Mouse (Mus musculus) thymus, postnatal 36 days (tissue): Measurements from ENCODE around the gene Fam135a.
A peak's percentile ranks its signal among the peaks of the same experiment; 100 is the strongest.

Experiments used
- DNase-seq, 2 experiments: peaks; one replicate each; pipeline ENCODE4 v3.0.0; 2022; ENCODE audit warnings: mixed read lengths in 2 of 2

The Fam135a gene

GRCm38 (mm10) chr1:24099926-24100869, at the start of gene Fam135a:
Fam135a (minus strand) TSS chr1:24100341.
- peak; percentile 63 to 66 for DNase-seq

- DNase-seq, result no peak
Observed at GRCm38 (mm10) chr1:24143504-24143903, 43.4 kb upstream of the Fam135a start.

- no peak for DNase-seq
Observed at GRCm38 (mm10) chr1:24140555-24140954, 40.4 kb upstream of the Fam135a start.

- DNase-seq, result peak; percentile 8
Observed at GRCm38 (mm10) chr1:24137133-24137532, 37.0 kb upstream of the Fam135a start.

- DNase-seq, result no peak
Observed at GRCm38 (mm10) chr1:24134792-24135191, 34.7 kb upstream of the Fam135a start.

- DNase-seq, result no peak
Observed at GRCm38 (mm10) chr1:24133853-24134252, 33.7 kb upstream of the Fam135a start.

- DNase-seq, result no peak
Observed at GRCm38 (mm10) chr1:24127866-24128265, 27.7 kb upstream of the Fam135a start.

DNA sequence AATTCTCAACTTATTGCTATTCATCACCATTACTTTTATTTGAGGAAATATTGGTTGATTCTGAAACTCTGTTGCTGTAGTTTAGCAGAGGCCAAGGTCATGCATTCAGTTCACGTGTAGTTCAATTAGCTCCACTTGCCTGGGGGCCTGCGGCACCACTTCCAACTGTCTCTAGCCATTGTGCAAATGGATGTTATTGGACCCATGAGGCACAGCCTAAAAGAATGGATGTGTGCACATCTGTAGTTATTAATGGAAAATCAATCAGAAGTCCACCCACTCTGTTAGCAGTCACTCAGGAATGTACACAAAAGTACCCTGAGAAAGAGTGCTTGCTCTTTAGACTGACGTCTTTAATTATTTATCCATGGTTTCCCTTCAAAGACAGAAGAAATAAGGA, 24.5 kb upstream of the Fam135a start:
- DNase-seq, result no peak

DNA sequence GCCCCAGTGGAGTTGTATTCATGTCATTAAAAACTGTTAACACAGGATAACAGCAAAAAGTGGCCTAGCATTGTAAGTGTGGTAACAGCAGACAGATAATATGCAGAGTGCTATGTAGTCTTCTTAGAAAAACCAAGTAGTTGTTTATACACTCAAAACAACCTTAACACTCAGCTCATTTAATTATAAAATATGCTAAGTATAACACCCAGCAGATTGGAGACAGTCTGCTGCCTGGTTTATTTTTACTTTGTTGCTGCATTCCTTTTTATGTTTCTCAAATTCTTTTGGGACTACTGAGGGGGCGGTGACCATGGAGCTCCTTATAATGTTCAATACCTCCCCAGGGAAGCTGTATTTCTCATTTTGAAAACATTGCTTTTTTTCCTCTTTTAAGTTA, 22.4 kb upstream of the Fam135a start:
- DNase-seq, result no peak

GRCm38 (mm10) chr1:24107971-24108773, 8.0 kb upstream of the Fam135a start:
- DNase-seq, result no peak

DNA sequence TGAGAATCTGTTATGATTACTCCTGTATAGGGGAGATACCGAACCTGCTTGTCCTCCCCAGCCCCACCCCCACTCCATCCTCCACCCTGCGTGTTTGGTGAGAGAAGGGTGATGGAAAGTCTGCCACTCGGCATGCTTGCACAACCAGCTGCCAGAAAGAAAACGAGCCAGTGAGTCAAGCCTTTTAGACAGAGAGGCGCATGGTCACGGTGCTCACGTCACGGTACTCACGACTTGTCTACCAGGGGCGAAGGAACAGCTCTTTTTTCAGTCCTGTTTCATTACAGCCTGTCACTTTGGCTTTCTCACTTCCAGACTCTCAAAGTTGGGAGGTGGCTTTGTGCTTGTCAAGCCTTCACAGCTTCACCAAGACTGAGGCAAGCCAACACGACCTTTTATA, 7.2 kb upstream of the Fam135a start:
- no peak for DNase-seq

- DNase-seq, result no peak
Observed at GRCm38 (mm10) chr1:24102579-24103149, 2.5 kb upstream of the Fam135a start.

GRCm38 (mm10) chr1:24100870-24101358, 773 bp upstream of the Fam135a start:
- no peak for DNase-seq

DNA sequence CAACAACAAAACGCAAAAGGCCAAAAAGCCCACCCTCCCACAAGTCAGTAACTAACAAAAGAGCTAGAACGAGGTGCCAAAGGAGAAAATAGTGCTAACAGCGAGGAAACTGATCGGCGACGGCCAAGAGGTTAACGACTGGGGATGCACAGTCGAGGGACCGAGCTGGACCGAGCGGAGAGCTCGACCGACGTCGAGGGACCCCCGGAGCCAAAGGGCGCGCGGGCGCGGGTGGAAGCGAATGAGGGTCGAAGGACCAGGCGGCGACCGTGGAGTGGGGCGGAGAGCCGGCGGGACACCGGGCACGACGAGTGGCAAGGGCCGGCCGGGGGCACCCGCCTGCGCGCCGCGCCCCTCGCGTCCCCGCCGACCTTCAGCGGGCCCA, 608 bp downstream of the Fam135a start:
- DNase-seq, result peak in 1 of 2 experiments; percentile 9

- DNase-seq, result no peak
Observed at GRCm38 (mm10) chr1:24097541-24097940, 2.6 kb downstream of the Fam135a start.

GRCm38 (mm10) chr1:24092414-24092813, 7.7 kb downstream of the Fam135a start:
- DNase-seq, result no peak

GRCm38 (mm10) chr1:24090603-24091002, 9.5 kb downstream of the Fam135a start:
- no peak for DNase-seq

- no peak for DNase-seq
Observed at GRCm38 (mm10) chr1:24090094-24090493, 10.0 kb downstream of the Fam135a start.

GRCm38 (mm10) chr1:24086176-24086575, 14.0 kb downstream of the Fam135a start:
- no peak for DNase-seq

GRCm38 (mm10) chr1:24074396-24074795, 25.7 kb downstream of the Fam135a start:
- DNase-seq, result no peak

DNA sequence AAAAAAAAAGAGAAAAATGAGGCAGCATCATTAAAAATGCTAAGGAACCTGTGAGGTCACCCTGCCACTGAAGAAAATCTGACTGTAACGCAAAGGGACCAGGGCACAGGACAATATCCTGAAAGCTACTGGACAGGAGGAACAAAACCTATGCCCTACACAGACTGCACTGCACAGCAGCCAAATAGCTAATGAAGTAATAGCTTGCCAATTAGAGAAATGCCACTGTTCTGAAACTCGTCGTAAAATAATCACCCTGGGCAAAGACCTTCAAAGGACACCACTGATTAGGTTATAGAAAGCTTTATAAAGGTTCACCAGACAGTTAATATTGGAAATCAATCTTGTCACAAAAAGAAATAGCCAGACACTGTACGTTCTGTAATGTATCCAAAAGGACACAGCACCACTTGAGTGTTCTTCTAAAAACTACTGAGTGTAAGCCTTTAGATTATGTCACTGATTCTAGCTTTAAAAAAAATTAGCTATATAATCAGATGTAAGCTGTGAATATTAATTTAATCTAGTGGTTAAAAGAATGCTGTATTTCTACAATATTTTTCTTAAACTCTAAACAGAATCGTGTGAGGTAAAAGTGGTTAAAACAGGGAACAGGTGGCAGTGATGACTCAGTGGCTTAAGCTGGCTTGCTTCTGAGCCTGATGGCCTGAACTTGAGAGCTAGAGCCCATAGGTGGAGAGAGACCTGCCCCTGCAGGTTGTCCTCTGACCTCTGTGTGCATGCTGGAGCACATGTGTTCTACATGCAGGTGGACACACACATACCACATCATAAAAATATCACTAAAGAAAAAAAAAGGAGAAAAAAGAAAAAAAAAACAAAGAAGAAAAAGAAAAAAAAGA, 26.5 kb downstream of the Fam135a start:
- DNase-seq, result no peak

DNA sequence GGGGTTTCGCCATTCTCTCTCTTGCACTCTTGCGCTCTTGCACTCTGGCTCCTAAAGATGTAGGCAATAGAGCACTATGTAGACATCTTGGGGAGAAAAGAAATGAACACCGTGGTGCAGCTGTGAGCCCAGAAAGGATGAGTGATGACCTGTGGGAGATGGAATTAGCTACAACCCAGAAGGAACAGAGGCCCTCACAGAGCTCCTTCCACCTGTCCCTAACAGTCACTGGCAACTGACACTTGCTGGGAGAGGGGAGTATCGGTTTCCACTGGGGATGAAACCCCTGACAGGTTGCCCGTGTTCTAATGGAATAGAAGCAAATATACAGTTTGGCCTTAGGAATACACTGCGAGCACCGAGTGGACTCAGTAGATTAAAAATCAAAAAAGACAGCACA, 31.3 kb downstream of the Fam135a start:
- DNase-seq, result no peak
